Mouse (Mus musculus) kidney, adult 10 weeks (tissue): ENCODE results near the gene Tmem120b. TPM values are rescaled to one million over a fixed set of nuclear protein-coding genes. Genes with fewer than 3 reads are reported as not detected.

Experiments used
- polyA plus RNA-seq: library from polyadenylated mRNA; stranded (reverse); fragments of 350-450 nt; fragmentation: Illumina TruSeq; extraction: RNeasy Lipid Tissue Mini Kit (QIAGEN cat#74804); gene quantifications from one replicate; pipeline ENCODE4 v1.2.3, GENCODE M21; 2014; ENCODE audit warnings: low read depth, low replicate concordance

Tmem120b gene
- polyA plus RNA-seq = 4.0 TPM

GRCm38 (mm10) chr5:123068115-123068514 lies at the start of gene Tmem120b:
TSS of gene Tmem120b (plus strand) at chr5:123068415.

GRCm38 (mm10) chr5:123046916-123047315 lies 21.3 kb upstream of the Tmem120b start, which contains the start of gene Morn3:
TSS of gene Morn3 (minus strand) at chr5:123047016.

GRCm38 (mm10) chr5:123132308-123133071 lies 64.3 kb downstream of the Tmem120b start, which contains the start of gene Rhof:
TSS of gene Rhof (minus strand) at chr5:123132692.

GRCm38 (mm10) chr5:123142161-123143157 lies 74.2 kb downstream of the Tmem120b start, which contains the start of gene Setd1b:
TSS of gene Setd1b (plus strand) at chr5:123142193.

Other genes with a start within 250 kb of the Tmem120b start
- 228 TPM for gene Anapc5, start 247.1 kb upstream of the Tmem120b start, polyA plus RNA-seq
- gene Rnf34, start 218.4 kb upstream of the Tmem120b start, polyA plus RNA-seq = 12.5 TPM
- 15.8 TPM for gene Kdm2b, start 78.6 kb upstream of the Tmem120b start, polyA plus RNA-seq
- 2.4 TPM for gene Orai1, start 53.3 kb upstream of the Tmem120b start, polyA plus RNA-seq
- gene Morn3, start 21.4 kb upstream of the Tmem120b start, polyA plus RNA-seq = not detected
- gene Rhof, start 64.3 kb downstream of the Tmem120b start, polyA plus RNA-seq = not detected
- 1.6 TPM for gene Setd1b, start 73.8 kb downstream of the Tmem120b start, polyA plus RNA-seq
- 7.2 TPM for gene Psmd9, start 101.0 kb downstream of the Tmem120b start, polyA plus RNA-seq
- 48.6 TPM for gene Hpd, start 114.3 kb downstream of the Tmem120b start, polyA plus RNA-seq
- gene Wdr66, start 183.7 kb downstream of the Tmem120b start, polyA plus RNA-seq = 0.97 TPM